Mouse (Mus musculus) embryonic facial prominence, embryonic 13.5 days (tissue): ENCODE measurements around the gene Ly6g. TPM values are rescaled to one million over a fixed set of nuclear protein-coding genes. Genes with fewer than 3 reads are reported as not detected.
"Not testable (repeated sequence)": the region's sequence is repeated elsewhere in the genome, so short reads cannot be mapped to it uniquely, and the experiment has no call there.

Experiments used
- ATAC-seq: fragments of 200-750 bp; cut with Nextera tagmentation; 2 replicates; pipeline ENCODE4 v1.8.0; 2017; ENCODE audit warnings: low read depth; ENCODE audit not compliant: insufficient number of reproducible peaks, insufficient read depth, low FRiP score, low TSS enrichment
- H3K27ac ChIP-seq: fragments of 300-500 bp; sonication (generic); 2 replicates; pipeline ENCODE4 v1.5.1; 2015; ENCODE audit warnings: moderate library complexity, mild to moderate bottlenecking, inconsistent platforms
- H3K27me3 ChIP-seq: fragments of 300-500 bp; sonication (generic); 2 replicates; pipeline ENCODE4 v1.6.1; 2015; ENCODE audit warnings: mild to moderate bottlenecking, inconsistent platforms
- H3K36me3 ChIP-seq: fragments of 300-500 bp; sonication (generic); 2 replicates; pipeline ENCODE4 v1.6.1; 2015; ENCODE audit warnings: mild to moderate bottlenecking, inconsistent platforms
- H3K4me1 ChIP-seq: fragments of 300-500 bp; sonication (generic); 2 replicates; pipeline ENCODE4 v1.6.1; 2015; ENCODE audit warnings: inconsistent platforms
- H3K4me2 ChIP-seq: fragments of 300-500 bp; sonication (generic); 2 replicates; pipeline ENCODE4 v1.6.1; 2015; ENCODE audit warnings: moderate library complexity, mild to moderate bottlenecking, inconsistent platforms
- H3K4me3 ChIP-seq: fragments of 300-500 bp; sonication (generic); 2 replicates; pipeline ENCODE4 v1.5.1; 2015; ENCODE audit warnings: mild to moderate bottlenecking, inconsistent platforms
- H3K9ac ChIP-seq: fragments of 300-500 bp; sonication (generic); 2 replicates; pipeline ENCODE4 v1.6.1; 2015; ENCODE audit warnings: mild to moderate bottlenecking, inconsistent platforms
- H3K9me3 ChIP-seq: fragments of 300-500 bp; sonication (generic); 2 replicates; pipeline ENCODE4 v1.6.1; 2016; ENCODE audit warnings: inconsistent platforms
- WGBS: fragments of 180-500 bp; shearing (Covaris S2); methylation state at CpG from one replicate; pipeline ENCODE4 v1.1.7; 2015; ENCODE audit warnings: mixed read lengths; 5-methylcytosine and 5-hydroxymethylcytosine counted together
- polyA plus RNA-seq: library from polyadenylated mRNA; unstranded; fragments of >200 nt; fragmentation: Nextera tagmentation; extraction: Ambion mirVana; gene quantifications from 2 replicates; pipeline ENCODE4 v1.2.1, GENCODE M21; 2015

Gene Ly6g
- polyA plus RNA-seq: not detected in 2 replicates

DNA sequence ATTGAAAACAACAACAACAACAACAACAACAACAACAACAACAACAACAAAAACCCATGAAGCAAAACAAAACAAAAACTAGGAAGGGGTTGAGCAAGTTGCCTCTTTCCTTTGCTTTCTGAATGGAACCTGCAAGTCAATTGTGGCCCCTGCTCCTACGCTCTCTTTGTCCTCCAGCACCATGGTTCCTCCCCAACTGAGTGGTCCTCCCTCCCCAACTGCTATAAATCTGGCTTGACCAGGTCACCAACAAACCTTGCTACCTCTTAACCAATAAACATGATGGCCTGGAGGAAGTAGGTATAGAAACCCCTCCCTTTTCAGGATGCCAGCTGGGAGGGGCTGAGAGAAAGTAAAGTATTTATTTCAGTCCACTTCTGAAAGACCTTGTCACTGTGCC is at the start of gene Ly6g:
Gene Ly6g (plus strand): TSS at position 301 of the 400 bp plus-strand sequence.
- H3K4me3 ChIP-seq: no peak within 1 kb of the TSS
- no peak within 1 kb of the TSS for H3K4me2 ChIP-seq
- H3K27ac ChIP-seq: no peak within 1 kb of the TSS
- WGBS: 86% methylated on average over 1 of the region's 1 CpGs
- no peaks in the 10 kb centered on the region for H3K4me1 ChIP-seq
- H3K9ac ChIP-seq: no peak within 1 kb of the TSS
- no peak for ATAC-seq
- no peaks in the 10 kb centered on the region for H3K27me3 ChIP-seq
- no peaks in the 10 kb centered on the region for H3K36me3 ChIP-seq
- H3K9me3 ChIP-seq: 0 out of 2 replicates have a peak, but pooled peaks cover 3% of the 10 kb centered on the region

DNA sequence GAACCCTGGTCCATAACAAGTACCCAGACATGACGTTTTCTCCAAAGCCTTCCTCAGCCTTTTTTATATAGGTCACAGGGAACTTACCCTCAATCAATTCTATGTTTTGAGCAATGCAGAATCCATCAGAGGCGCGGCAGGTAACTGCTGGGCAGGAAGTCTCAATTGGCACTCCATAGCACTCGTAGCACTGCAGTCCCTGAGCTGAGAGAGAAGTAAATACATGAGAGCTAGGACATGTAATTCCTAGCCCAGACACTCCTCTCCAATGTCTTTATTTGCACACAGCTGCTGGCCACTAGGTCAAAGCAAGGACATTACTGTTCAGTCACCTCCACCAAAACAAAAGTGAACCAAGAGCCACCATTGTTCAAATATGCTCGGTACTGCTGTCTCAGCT is 44.6 kb upstream of the Ly6g start:
- not testable (repeated sequence) for H3K27me3 ChIP-seq, H3K4me3 ChIP-seq, H3K9me3 ChIP-seq, H3K4me1 ChIP-seq, H3K4me2 ChIP-seq, ATAC-seq, H3K36me3 ChIP-seq, H3K27ac ChIP-seq, H3K9ac ChIP-seq
- 78% methylated on average over 2 of the region's 5 CpGs for WGBS

DNA sequence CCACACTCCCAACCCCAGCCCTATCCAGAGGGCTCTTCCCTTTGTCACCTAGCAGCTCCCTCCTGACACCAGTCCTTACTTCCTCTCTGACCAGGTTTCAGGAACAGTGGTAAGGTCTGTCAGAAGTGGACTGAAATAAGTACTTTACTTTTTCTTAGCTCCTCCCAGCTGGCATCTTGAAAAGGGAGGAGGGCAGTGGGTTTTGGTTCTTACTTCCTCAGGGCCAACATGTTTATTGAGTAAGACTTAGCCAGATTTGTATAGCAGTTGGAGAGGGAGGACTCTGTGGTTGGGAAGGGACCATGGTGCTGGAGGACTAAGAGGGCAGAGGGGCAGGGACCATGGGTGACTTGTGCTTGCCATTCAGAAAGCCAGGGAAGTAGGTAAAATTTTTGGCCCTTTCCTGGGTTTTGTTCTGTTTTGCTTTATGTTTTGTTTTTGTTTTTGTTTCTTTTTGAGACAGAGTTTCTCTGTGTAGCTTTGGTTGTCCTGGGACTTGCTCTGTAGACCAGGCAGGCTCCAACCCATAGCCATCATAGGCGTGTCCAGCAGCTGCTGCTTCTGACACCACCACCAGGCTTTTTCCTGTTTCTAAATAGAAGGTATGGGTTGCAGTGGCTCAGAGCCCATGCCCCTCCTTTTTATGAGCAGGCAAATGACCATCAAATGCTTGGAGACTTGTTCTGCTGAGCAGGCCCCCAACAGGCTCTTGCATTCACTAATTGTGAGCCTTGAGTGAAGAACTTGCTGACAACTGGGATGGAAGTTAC is 43.0 kb upstream of the Ly6g start, which contains the start of gene Ly6c2:
Gene Ly6c2 (minus strand): TSS at position 110 of the 770 bp plus-strand sequence.
- H3K27me3 ChIP-seq, H3K27ac ChIP-seq, H3K4me1 ChIP-seq, H3K4me2 ChIP-seq, ATAC-seq, H3K36me3 ChIP-seq, H3K9ac ChIP-seq, H3K9me3 ChIP-seq, H3K4me3 ChIP-seq: not testable (repeated sequence)
- 83% methylated on average over 1 of the region's 1 CpGs for WGBS

DNA sequence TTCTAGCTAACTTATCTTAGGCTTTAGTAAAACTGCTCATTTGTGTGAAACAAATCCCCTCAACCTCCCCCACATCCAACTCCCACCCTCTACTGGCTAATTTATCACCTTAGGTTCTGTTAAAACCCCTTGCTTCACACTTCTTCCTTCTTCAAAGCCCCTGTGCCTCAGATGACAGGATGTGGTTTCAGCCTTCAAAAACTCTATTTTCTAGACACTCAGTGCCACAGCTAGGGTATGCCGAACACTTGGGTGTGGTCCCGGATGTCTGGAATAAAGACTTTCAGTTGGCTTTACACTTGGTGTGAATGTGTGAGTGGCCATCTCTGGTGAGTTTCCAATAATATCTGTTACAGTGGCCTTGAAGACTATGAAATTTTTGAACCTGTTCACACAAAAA is 38.5 kb upstream of the Ly6g start:
- Histone ChIP-seq H3K27me3 (no peaks in the 10 kb centered on the region), H3K4me1 (no peaks in the 10 kb centered on the region), H3K36me3 (no peaks in the 10 kb centered on the region), H3K4me2 (no peak overlapping the region), H3K4me3 (no peak overlapping the region), H3K9me3 (no peaks in the 10 kb centered on the region), H3K9ac (no peak overlapping the region), H3K27ac (no peak overlapping the region)
- no peak for ATAC-seq
- 86% methylated on average over 2 of the region's 2 CpGs for WGBS

DNA sequence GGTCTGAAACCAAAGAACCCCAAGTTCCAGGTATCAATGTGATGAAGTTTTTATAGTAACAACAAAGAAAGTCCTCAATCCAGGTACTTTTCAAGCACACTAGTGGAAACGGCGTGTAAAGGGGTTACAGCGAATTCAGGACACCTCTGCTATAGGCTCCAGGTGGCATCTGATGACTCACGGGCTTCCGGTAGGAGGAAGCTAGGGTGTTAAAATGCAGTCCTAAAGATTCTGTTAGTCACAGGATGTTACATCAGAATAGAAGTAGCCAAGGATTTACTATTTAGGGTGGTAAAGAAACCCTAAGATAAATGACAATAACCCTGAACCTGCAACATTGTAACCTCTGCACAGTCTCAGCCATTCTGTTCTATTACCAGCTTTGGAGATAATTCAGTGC is 37.6 kb upstream of the Ly6g start:
- H3K9ac ChIP-seq, H3K9me3 ChIP-seq, H3K36me3 ChIP-seq, ATAC-seq, H3K4me3 ChIP-seq, H3K27me3 ChIP-seq, H3K4me1 ChIP-seq, H3K4me2 ChIP-seq, H3K27ac ChIP-seq: not testable (repeated sequence)
- 93% methylated on average over 5 of the region's 5 CpGs for WGBS

DNA sequence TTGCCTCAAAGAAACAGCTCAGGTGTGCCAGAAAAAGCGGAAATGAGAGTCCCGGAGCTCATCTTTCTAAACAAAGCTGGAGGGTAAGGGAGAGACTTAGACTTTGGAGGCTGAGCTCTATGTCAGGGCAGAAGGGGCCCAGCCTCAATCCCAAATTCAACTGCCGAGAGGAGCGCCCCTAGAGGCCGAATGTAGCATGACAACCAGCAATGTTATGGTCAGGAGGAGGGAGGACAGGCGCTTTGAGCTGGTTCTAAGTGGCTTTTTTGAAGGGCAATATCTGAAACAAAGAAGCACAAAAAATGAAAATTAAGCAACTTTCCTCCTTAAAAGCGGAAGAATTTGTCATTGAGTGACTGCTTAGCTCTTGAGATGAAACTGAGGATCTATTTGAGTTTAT is 36.3 kb upstream of the Ly6g start:
- H3K4me2 ChIP-seq, H3K4me3 ChIP-seq, H3K27ac ChIP-seq, H3K4me1 ChIP-seq, H3K27me3 ChIP-seq, H3K36me3 ChIP-seq, H3K9ac ChIP-seq, H3K9me3 ChIP-seq, ATAC-seq: not testable (repeated sequence)
- WGBS: 18% methylated on average over 5 of the region's 7 CpGs

DNA sequence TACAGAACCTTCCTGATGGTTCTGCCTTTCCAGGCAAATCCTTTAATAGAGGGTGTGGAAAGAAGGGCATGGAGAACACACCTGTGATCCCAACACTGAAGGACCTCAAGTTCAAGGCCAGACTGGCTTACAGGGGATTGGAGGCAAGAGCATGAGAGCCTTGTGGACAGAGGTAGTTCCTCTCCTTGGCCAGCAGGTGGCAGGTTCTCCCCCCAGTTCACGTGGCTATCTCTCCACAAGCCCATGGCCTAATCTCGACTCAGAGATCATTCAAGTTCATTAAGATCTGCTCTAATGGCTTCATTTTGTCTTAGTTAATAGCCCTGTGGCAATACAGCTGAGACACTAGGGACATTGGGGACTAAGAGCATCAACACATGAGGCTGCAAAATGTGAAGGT is 35.0 kb upstream of the Ly6g start:
- 25% methylated on average over 2 of the region's 2 CpGs for WGBS
- Histone ChIP-seq H3K27me3 (no peaks in the 10 kb centered on the region), H3K4me1 (no peaks in the 10 kb centered on the region), H3K4me3 (no peak overlapping the region), H3K9me3 (no peaks in the 10 kb centered on the region), H3K9ac (no peak overlapping the region), H3K27ac (no peak overlapping the region), H3K36me3 (no peaks in the 10 kb centered on the region), H3K4me2 (no peak overlapping the region)
- no peak for ATAC-seq

DNA sequence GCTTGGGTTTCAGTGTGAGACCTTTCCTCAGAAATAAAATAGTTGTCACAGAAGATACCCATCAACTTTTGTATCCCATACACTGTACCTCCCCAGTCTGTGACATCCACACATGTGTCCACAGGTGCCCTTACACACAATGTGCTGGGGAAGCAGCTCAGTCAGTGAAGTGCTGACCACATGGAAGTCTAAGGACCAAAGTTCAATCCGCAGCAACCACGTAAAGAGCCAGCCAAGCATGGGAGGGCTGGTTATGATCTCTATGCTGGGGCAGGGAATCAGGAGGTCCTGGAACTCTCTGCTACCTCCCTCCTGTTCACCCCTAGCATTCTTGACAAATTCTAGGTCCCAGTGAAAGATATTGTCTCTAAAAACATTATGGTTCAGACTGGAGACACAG is 22.7 kb upstream of the Ly6g start:
- not testable (repeated sequence) for ATAC-seq, H3K4me3 ChIP-seq, H3K27ac ChIP-seq, H3K4me1 ChIP-seq, H3K4me2 ChIP-seq, H3K9ac ChIP-seq, H3K27me3 ChIP-seq, H3K36me3 ChIP-seq, H3K9me3 ChIP-seq
- 95% methylated on average over 2 of the region's 2 CpGs for WGBS

DNA sequence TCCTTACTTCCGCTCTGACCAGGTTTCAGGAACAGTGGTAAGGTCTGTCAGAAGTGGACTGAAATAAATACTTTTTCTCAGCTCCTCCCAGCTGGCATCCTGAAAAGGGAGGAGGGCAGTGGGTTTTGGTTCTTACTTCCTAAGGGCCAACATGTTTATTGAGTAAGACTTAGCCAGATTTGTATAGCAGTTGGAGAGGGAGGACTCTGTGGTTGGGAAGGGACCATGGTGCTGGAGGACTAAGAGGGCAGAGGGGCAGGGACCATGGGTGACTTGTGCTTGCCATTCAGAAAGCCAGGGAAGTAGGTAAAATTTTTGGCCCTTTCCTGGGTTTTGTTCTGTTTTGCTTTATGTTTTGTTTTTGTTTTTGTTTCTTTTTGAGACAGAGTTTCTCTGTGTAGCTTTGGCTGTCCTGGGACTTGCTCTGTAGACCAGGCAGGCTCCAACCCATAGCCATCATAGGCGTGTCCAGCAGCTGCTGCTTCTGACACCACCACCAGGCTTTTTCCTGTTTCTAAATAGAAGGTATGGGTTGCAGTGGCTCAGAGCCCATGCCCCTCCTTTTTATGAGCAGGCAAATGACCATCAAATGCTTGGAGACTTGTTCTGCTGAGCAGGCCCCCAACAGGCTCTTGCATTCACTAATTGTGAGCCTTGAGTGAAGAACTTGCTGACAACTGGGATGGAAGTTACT is 19.8 kb upstream of the Ly6g start:
- not testable (repeated sequence) for H3K27me3 ChIP-seq, H3K4me1 ChIP-seq, H3K9me3 ChIP-seq, ATAC-seq, H3K4me3 ChIP-seq, H3K4me2 ChIP-seq, H3K9ac ChIP-seq, H3K36me3 ChIP-seq, H3K27ac ChIP-seq
- 80% methylated on average over 2 of the region's 2 CpGs for WGBS

DNA sequence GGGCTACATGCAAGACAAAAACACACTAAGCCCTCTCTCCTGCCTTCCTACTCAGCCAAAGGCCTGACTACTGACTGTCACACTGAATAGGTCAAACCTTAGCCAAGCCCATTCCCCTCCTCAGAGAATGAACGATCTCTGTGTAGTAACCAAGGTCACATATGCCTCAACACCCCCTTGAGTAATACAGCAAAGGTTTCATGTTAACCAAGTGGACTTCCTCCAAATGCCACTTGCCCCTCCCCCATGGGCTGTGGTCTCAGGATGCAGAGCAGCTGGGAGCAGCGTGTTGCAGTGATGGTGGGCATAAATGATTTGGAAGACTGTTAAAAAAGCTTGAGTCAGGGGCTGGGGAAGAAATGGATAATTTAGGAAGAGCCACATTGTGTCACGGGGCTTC is 17.3 kb upstream of the Ly6g start:
- H3K27ac ChIP-seq, H3K36me3 ChIP-seq, H3K9ac ChIP-seq, H3K4me3 ChIP-seq, H3K4me2 ChIP-seq, H3K9me3 ChIP-seq, H3K4me1 ChIP-seq, ATAC-seq, H3K27me3 ChIP-seq: not testable (repeated sequence)
- WGBS: 71% methylated on average over 3 of the region's 3 CpGs

DNA sequence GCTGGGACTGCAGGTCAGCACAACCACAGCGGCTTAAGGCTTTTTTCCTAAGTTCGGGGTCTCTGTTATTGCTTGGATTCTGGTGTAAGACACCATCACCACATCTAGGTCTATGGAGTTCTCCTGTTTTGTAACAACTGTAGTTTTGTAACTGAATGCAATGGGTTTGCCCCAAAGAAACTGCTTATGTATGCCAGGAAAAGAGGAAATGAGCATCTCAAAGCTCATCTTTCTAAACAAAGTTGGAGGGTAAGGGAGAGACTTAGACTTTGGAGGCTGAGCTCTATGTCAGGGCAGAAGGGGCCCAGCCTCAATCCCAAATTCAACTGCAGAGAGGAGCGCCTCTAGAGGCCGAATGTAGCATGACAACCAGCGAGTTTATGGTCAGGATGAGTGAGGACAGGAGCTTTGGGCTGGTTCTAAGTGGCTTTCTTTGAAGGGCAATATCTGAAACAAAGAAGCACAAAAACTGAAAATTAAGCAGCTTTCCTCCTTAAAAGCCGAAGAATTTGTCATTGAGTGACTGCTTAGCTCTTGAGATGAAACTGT is 13.2 kb upstream of the Ly6g start:
- H3K9ac ChIP-seq, H3K4me2 ChIP-seq, H3K36me3 ChIP-seq, H3K4me1 ChIP-seq, H3K27me3 ChIP-seq, H3K9me3 ChIP-seq, H3K4me3 ChIP-seq, ATAC-seq, H3K27ac ChIP-seq: not testable (repeated sequence)
- WGBS: 45% methylated on average over 6 of the region's 6 CpGs

DNA sequence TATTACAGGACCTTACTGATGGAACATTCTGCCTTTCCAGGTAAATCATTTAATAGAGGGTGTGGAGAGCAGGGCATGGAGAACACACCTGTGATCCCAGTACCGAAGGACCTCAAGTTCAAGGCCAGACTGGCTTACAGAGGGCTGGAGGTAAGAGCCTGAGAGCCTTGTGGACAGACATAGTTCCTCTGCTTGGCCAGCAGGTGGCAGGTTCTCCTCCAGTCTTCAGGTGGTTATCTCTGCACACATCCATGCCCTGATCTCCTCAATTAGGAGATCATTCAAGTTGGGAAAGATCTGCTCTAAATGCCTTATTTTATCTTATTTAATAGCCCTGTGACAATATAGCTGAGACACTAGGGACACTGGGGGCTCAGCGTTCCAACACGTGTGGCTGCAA is 11.3 kb upstream of the Ly6g start:
- Histone ChIP-seq H3K4me2 (no peak overlapping the region), H3K4me1 (no peaks in the 10 kb centered on the region), H3K4me3 (no peak overlapping the region)

More for the DNA sequence above, 11.3 kb upstream of the Ly6g start:
- no peaks in the 10 kb centered on the region for H3K9me3 ChIP-seq
- 65% methylated on average over 3 of the region's 3 CpGs for WGBS
- no peak overlapping the region for H3K9ac ChIP-seq
- no peak for ATAC-seq
- H3K36me3 ChIP-seq: no peaks in the 10 kb centered on the region
- no peak overlapping the region for H3K27ac ChIP-seq
- no peaks in the 10 kb centered on the region for H3K27me3 ChIP-seq
